Mouse (Mus musculus) adrenal gland, postnatal 36 days (tissue): ENCODE measurements around the gene Zfp592. TPM values are rescaled to one million over a fixed set of nuclear protein-coding genes. Genes with fewer than 3 reads are reported as not detected.
A peak's percentile ranks its signal among the peaks of the same experiment; 100 is the strongest.
"Not testable (repeated sequence)": the region's sequence is repeated elsewhere in the genome, so short reads cannot be mapped to it uniquely, and the experiment has no call there.

Source experiments
- DNase-seq, 2 experiments: peaks; one replicate each; pipeline ENCODE4 v3.0.0; 2021; ENCODE audit warnings: mixed read lengths in 1 of 2
- long read RNA-seq, 2 experiments: library from polyadenylated mRNA; stranded (forward); transcript quantifications; one replicate each; pipeline ENCODE4 v2.0.0; 2021; ENCODE audit warnings: borderline sequencing depth in 2 of 2
- total RNA-seq, 2 experiments: library from RNA; stranded (reverse); gene quantifications; 2 replicates each; pipeline ENCODE4 v1.2.3; 2021

Gene Zfp592
- total RNA-seq: 10 to 100 TPM; 21.9 to 34.3 TPM
- long read RNA-seq, experiment 1, partial matches to known transcripts: 4 of 9 reads
- long read RNA-seq, experiment 1, other reads (novel, unspliced or antisense): 4 of 9 reads
- long read RNA-seq, experiment 2, partial matches to known transcripts: 1 of 3 reads
- long read RNA-seq, experiment 2, other reads (novel, unspliced or antisense): 2 of 3 reads

GRCm38 (mm10) chr7:80992980-80993833, at the start of gene Zfp592:
Zfp592 (plus strand) TSS chr7:80993681.
- peak; percentile 89 to 95 for DNase-seq

- DNase-seq: peak; percentile 95
These were observed 45.8 kb upstream of the Zfp592 start, which contains the start of gene Sec11a for GRCm38 (mm10) chr7:80947445-80948350. Sec11a (minus strand) TSS chr7:80947780.

GRCm38 (mm10) chr7:80951461-80951860, 42.0 kb upstream of the Zfp592 start:
- DNase-seq: no peak

DNA sequence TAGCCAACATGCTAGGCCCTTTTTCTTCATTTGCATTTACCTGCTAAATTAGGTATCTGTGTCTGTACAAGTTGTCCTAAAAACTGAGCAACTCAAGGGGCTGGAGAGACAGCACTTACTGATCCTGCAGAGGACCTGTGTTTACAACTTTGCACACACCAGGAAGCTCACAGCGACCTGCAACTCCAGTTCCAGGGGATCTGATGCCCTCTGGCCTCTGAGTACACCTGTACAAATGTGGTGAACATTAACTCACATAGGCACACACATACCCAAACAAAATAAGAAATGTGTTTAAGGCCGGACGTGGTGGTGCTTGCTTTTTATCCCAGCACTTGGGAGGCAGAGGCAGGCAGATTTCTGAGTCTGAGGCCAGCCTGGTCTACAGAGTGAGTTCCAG, 41.3 kb upstream of the Zfp592 start:
- no peak for DNase-seq

DNA sequence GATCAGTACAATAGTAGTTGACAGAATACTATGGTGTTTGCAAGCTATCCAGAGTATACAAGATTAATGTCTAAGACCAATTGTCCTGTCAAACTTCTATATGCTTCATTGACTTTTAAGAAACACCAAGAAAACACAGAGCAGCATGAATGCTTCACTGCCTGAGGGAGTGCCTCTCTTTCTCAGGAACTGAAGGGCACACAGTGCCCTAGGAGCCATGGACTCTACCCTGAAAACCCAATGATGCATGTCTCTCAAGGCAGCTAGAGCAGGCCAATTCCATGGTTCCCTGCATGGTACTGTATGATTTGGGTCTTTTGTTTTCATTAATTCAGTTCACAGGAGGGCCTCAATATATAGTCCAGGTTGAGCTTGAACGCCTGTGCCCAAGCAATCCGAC, 39.2 kb upstream of the Zfp592 start:
- DNase-seq: no peak

DNA sequence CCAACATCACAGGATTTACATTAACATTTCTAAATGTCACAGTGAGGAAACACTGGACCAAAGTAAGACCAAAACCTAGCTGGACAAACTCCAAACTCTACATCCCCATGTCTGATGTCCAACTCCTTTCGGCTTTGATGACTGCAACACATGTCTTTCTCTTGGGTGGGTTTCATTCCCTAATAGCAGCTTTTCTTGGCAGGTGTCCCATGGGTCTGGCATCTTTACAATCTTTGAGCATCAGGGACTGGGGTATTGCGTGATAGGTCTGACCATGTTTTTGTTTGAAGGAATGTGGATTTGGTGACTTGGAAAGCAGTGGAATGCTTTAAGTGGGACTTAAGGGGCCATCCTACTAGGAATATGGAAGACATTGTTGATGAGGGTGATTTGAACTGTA, 36.6 kb upstream of the Zfp592 start:
- no peak for DNase-seq

DNA sequence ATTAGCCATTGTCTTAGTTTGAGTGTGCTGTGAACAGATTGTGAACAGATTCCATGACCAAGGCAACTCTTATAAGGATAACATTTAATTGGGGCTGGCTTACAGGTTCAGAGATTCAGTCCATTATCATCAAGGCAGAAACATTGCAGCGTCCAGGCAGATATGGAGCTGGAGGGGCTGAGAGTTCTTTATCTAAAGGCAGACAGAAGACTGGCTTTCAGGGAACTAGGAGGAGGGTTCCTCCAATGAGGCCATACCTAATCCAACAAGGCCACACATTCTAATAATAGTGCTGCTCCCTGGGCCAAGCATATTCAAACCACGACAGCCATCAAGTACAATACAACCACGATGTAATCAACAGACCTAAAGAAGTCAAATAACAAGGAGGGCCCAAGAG, 34.5 kb upstream of the Zfp592 start:
- no peak for DNase-seq

DNA sequence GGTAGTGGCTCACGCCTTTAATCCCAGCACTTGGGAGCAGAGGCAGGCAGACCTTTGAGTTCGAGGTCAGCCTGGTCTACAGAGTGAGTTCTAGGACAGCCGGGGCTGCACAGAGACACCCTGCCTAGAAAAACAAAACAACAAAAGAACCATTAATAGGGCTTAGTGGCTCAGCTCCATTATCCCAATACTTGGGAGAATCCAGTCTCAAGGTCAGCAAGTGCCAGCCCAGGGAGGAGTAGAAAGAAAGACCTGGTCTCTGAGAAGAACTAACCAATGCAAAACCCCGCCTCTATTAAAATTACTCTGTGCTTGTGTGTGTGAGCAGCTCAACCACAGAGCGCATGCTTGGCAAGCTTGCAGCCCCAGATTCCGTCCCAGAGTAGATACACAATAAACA, 30.7 kb upstream of the Zfp592 start:
- no peak for DNase-seq

GRCm38 (mm10) chr7:80970913-80971312, 22.6 kb upstream of the Zfp592 start:
- peak; percentile 63 to 71 for DNase-seq

DNA sequence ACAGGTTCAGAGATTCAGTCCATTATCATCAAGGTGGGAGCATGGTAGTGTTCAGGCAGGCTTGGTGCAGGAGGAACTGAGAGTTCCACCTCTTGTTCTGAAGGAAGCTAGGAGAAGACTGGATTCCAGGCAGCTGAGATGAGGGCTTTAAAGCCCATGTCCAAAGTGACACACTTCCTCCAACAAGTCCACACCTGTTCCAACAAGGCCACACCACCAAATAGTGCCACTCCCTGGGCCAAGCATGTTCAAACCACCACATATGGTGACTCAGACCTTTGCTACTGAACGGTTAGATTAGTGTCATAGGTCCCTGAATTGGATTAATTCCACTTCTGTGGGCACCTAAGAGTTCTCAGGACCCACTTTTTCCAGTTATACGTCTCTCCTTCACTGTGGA, 22.1 kb upstream of the Zfp592 start:
- no peak for DNase-seq

DNA sequence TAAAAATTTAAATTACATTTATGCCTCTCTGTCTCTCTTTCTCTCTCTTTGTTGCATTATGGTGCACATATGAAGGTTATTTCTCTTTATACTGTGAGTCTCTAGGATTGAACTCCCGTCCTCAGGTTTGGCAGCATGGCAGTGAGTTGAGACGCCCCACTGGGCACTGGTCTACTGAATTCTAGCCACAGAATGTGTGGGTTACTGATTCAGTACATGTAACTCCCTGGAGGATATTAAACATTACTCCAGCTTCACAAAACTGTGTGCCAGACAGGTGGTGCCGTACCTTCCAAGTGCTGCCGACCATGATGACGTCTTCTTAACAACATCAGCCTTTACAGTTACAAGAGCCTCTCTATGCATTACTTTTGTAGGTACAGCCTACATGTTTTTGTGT, 21.4 kb upstream of the Zfp592 start:
- no peak for DNase-seq

GRCm38 (mm10) chr7:80972920-80973637, 20.4 kb upstream of the Zfp592 start:
- not testable (repeated sequence) for DNase-seq

GRCm38 (mm10) chr7:80973638-80974015, 19.9 kb upstream of the Zfp592 start:
- not testable (repeated sequence) for DNase-seq

- DNase-seq: no peak
These were observed 12.9 kb upstream of the Zfp592 start for GRCm38 (mm10) chr7:80980566-80980965.

DNA sequence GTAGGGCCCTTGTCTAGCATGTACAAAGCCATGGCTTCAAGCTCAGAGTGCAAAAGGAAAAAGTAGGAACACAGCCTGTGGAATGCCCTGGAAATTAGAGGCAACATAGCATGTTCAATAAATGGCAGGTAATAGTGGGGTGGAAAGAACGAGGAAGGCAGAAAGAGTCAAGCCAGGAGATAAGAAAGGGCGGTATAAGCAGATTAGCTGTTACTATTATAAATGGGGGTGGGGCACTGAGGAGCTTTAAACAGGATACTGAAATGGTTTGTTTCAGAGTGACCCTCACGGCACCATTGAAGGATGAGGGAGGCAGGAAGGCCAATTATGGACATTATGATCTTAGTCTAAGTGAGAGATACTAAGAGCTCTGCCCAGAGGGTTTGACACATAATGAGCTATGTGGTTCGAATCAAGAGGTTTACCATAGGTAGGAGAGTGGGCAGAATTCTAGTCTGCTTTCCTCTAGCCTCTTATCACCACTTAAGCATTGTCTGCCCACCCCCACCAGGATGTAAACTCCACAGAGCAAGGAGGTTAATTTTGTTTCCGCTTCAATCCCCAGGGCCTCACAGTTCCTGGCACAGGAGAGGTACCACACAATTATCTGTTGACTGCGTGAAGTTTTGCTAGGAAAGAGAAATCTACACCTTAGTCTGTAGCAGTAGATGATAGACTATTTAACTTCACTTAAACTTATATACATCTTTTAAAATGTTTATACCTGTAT, 6.9 kb upstream of the Zfp592 start:
- DNase-seq: no peak

- no peak for DNase-seq
These were observed 5.5 kb upstream of the Zfp592 start for GRCm38 (mm10) chr7:80987805-80988625.

GRCm38 (mm10) chr7:80990276-80990675, 3.2 kb upstream of the Zfp592 start:
- DNase-seq: peak in 1 of 2 experiments; percentile 12

DNA sequence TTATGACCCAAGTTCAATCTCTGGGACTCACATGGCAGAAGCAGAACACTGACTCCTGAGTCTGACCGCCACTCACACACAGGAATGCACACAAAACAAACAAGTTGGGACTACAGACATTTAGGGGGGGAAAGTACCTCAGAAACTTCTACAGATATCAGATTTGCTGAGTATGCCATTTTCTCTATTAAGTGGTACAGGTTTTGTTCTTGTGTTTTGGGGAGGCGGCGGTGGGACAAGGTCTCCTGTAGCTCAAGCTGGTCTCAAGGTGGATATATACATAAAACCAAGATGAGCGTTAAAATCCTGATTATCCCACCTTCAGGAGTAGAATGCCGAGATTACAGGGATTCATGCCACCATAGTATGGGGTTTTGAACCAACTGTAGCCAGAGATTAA, 1.9 kb upstream of the Zfp592 start:
- DNase-seq: no peak

DNA sequence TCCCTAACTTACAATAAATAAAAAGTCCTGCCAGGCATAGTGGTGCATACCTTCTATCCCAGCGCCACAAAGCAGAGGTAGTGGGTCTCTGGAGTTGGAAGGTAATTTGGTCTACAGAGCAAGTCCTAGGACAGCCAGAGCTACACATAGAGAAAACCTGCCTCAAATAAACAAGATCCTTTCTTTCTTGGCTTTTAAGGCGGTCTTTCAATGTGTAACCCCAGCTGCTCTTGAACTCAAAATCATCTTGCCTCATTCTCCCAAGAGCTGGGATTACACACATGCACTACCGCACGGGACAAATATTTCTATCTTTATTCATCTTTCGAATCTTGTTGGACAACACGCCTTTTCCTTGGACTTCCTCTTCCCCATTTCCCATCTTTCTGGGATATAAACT, 1.4 kb upstream of the Zfp592 start:
- no peak for DNase-seq

DNA sequence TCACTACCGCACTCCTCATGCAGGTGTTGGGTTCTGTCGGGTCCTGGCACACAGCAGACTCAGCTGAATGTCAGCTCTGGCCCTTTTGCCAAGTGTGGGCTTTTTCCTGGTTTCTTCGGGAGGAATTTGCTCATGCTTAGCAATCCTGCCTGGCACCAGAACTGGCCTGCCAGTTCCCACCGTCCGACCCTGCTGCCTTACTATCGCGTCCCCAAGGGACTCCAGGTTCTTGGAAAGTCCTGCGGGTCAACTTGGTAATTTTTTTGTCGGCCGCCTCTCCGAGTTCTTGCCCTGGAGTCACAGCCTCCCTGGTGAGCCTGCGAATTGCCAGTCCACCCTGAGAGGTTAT, 876 bp upstream of the Zfp592 start:
- DNase-seq: peak; percentile 35 to 53
